Mouse (Mus musculus): ENCODE data around the gene Slc9a9. TPM values are rescaled to one million over a fixed set of nuclear protein-coding genes. Genes with fewer than 3 reads are reported as not detected.

Gene Slc9a9
- polyA plus RNA-seq, 1 experiment, result not detected

GRCm38 (mm10) chr9:94837384-94837783 is 167.7 kb downstream of the Slc9a9 start:
- TF ChIP-seq GATA1 (IDR thresholded peaks at IDR 0.05; ENCODE audit: low read length), result no peak

- TF ChIP-seq GATA1 (IDR thresholded peaks at IDR 0.05; ENCODE audit: low read length), result no peak
These were observed 168.8 kb downstream of the Slc9a9 start for GRCm38 (mm10) chr9:94838479-94839031.

- no peak for TF ChIP-seq GATA1 (IDR thresholded peaks at IDR 0.05; ENCODE audit: low read length)
These were observed 169.5 kb downstream of the Slc9a9 start for GRCm38 (mm10) chr9:94839204-94839603.

GRCm38 (mm10) chr9:94840398-94840797 is 170.7 kb downstream of the Slc9a9 start:
- TF ChIP-seq GATA1 (IDR thresholded peaks at IDR 0.05; ENCODE audit: low read length), result no peak

GRCm38 (mm10) chr9:94840972-94841371 is 171.3 kb downstream of the Slc9a9 start:
- peak; percentile 5 for TF ChIP-seq GATA1 (IDR thresholded peaks at IDR 0.05; ENCODE audit: low read length)

GRCm38 (mm10) chr9:94844176-94844575 is 174.5 kb downstream of the Slc9a9 start:
- TF ChIP-seq GATA1 (IDR thresholded peaks at IDR 0.05; ENCODE audit: low read length), result no peak

- TF ChIP-seq GATA1 (IDR thresholded peaks at IDR 0.05; ENCODE audit: low read length), result no peak
These were observed 177.9 kb downstream of the Slc9a9 start for GRCm38 (mm10) chr9:94847624-94848023.

GRCm38 (mm10) chr9:94851550-94851949 is 181.8 kb downstream of the Slc9a9 start:
- TF ChIP-seq GATA1 (IDR thresholded peaks at IDR 0.05; ENCODE audit: low read length), result no peak

- no peak for TF ChIP-seq GATA1 (IDR thresholded peaks at IDR 0.05; ENCODE audit: low read length)
These were observed 186.4 kb downstream of the Slc9a9 start for GRCm38 (mm10) chr9:94856093-94856492.

- no peak for TF ChIP-seq GATA1 (IDR thresholded peaks at IDR 0.05; ENCODE audit: low read length)
These were observed 198.8 kb downstream of the Slc9a9 start for GRCm38 (mm10) chr9:94868557-94868956.

- no peak for TF ChIP-seq GATA1 (IDR thresholded peaks at IDR 0.05; ENCODE audit: low read length)
These were observed 199.5 kb downstream of the Slc9a9 start for GRCm38 (mm10) chr9:94869023-94869799.

- no peak for TF ChIP-seq GATA1 (IDR thresholded peaks at IDR 0.05; ENCODE audit: low read length)
These were observed 212.8 kb downstream of the Slc9a9 start for GRCm38 (mm10) chr9:94882517-94882916.

- no peak for TF ChIP-seq GATA1 (IDR thresholded peaks at IDR 0.05; ENCODE audit: low read length)
These were observed 213.7 kb downstream of the Slc9a9 start for GRCm38 (mm10) chr9:94883435-94883834.

GRCm38 (mm10) chr9:94885151-94885550 is 215.4 kb downstream of the Slc9a9 start:
- TF ChIP-seq GATA1 (IDR thresholded peaks at IDR 0.05; ENCODE audit: low read length), result no peak

- no peak for TF ChIP-seq GATA1 (IDR thresholded peaks at IDR 0.05; ENCODE audit: low read length)
These were observed 219.9 kb downstream of the Slc9a9 start for GRCm38 (mm10) chr9:94889647-94890046.

GRCm38 (mm10) chr9:94895882-94896281 is 226.2 kb downstream of the Slc9a9 start:
- no peak for TF ChIP-seq GATA1 (IDR thresholded peaks at IDR 0.05; ENCODE audit: low read length)

- no peak for TF ChIP-seq GATA1 (IDR thresholded peaks at IDR 0.05; ENCODE audit: low read length)
These were observed 234.5 kb downstream of the Slc9a9 start for GRCm38 (mm10) chr9:94904180-94904579.

All from G1E-ER4 (cell line).